Mouse (Mus musculus): ENCODE data around the gene Cacna1c. TPM values are rescaled to one million over a fixed set of nuclear protein-coding genes. Genes with fewer than 3 reads are reported as not detected.

Gene Cacna1c
- polyA plus RNA-seq, 1 experiment from 2014 or later: 9.3 TPM

GRCm38 (mm10) chr6:118674781-118675180, 521.4 kb downstream of the Cacna1c start:
- H3K36me3 ChIP-seq: peaks cover 32% of the 10 kb centered on the region; the same call in 1 of the 2 replicates
- no peak overlapping the region for H3K27ac ChIP-seq
- 86% methylated on average over 4 of the region's 4 CpGs for WGBS
- no peaks in the 10 kb centered on the region for H3K27me3 ChIP-seq
- H3K9ac ChIP-seq: no peak overlapping the region
- H3K4me2 ChIP-seq: no peak overlapping the region
- H3K9me3 ChIP-seq: no peaks in the 10 kb centered on the region
- H3K4me3 ChIP-seq: no peak overlapping the region
- H3K4me1 ChIP-seq: no peaks in the 10 kb centered on the region
- no peak for ATAC-seq (ENCODE audit: insufficient number of reproducible peaks, insufficient read depth, low FRiP score, low TSS enrichment, low read depth)

GRCm38 (mm10) chr6:118673974-118674695, 522.1 kb downstream of the Cacna1c start:
- H3K27me3 ChIP-seq: no peaks in the 10 kb centered on the region
- no peak overlapping the region for H3K4me3 ChIP-seq
- 79% methylated on average over 12 of the region's 12 CpGs for WGBS
- no peaks in the 10 kb centered on the region for H3K4me1 ChIP-seq
- ATAC-seq (ENCODE audit: insufficient number of reproducible peaks, insufficient read depth, low FRiP score, low TSS enrichment, low read depth): no peak
- H3K9ac ChIP-seq: no peak overlapping the region
- H3K36me3 ChIP-seq: peaks cover 32% of the 10 kb centered on the region; the same call in 1 of the 2 replicates
- H3K9me3 ChIP-seq: no peaks in the 10 kb centered on the region
- no peak overlapping the region for H3K27ac ChIP-seq
- no peak overlapping the region for H3K4me2 ChIP-seq

- no peaks in the 10 kb centered on the region for H3K4me1 ChIP-seq
- no peaks in the 10 kb centered on the region for H3K9me3 ChIP-seq
- H3K4me2 ChIP-seq: no peak overlapping the region
- no peak for ATAC-seq (ENCODE audit: insufficient number of reproducible peaks, insufficient read depth, low FRiP score, low TSS enrichment, low read depth)
- H3K36me3 ChIP-seq: peaks cover 50% of the 10 kb centered on the region
- H3K9ac ChIP-seq: no peak overlapping the region
- H3K27me3 ChIP-seq: no peaks in the 10 kb centered on the region
- no peak overlapping the region for H3K4me3 ChIP-seq
- H3K27ac ChIP-seq: no peak overlapping the region
- WGBS: 87% methylated on average over 4 of the region's 4 CpGs
Observed at GRCm38 (mm10) chr6:118653331-118653730, 542.9 kb downstream of the Cacna1c start.

DNA sequence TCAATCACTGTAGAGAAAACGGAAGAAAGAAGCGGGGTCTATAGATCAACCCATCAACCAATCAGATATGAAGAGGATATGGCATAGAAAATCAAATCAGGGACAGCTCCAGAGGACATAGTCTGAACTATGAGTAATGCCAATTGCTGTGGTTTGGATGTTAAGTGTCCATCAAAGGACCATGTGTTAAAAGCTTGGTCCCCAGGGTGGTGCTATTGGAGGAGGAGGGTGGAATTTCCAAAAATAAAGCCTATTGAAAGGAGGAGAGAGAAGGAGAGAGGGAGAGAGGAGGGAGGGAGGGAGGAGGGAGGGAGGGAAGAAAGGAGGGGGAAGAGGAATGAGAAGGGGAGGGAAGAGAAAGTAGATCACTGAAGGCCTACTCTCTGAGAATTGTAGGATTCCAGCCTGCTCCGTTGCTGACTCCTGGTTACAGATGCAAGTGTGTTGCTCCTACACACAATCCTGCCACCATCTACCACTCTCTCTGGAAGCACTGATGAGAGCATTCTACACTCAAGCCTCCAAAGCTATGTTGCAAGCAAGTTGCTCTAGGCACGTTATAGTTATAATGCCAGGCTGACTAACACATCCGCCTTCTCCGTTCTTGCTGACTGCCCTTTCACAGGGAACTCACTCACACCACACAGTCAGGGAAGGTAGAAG, 547.0 kb downstream of the Cacna1c start:
- H3K4me2 ChIP-seq: no peak overlapping the region
- H3K4me3 ChIP-seq: no peak overlapping the region
- H3K27ac ChIP-seq: no peak overlapping the region
- no peaks in the 10 kb centered on the region for H3K9me3 ChIP-seq
- no peak overlapping the region for H3K9ac ChIP-seq
- peaks cover 30% of the 10 kb centered on the region for H3K36me3 ChIP-seq
- WGBS: 82% methylated on average over 6 of the region's 6 CpGs
- ATAC-seq (ENCODE audit: insufficient number of reproducible peaks, insufficient read depth, low FRiP score, low TSS enrichment, low read depth): no peak
- 0 out of 2 replicates have a peak, but pooled peaks cover 3% of the 10 kb centered on the region for H3K4me1 ChIP-seq
- no peaks in the 10 kb centered on the region for H3K27me3 ChIP-seq

GRCm38 (mm10) chr6:118646265-118647061, 549.8 kb downstream of the Cacna1c start:
- no peak overlapping the region for H3K9ac ChIP-seq
- H3K4me2 ChIP-seq: no peak overlapping the region
- H3K4me3 ChIP-seq: no peak overlapping the region
- H3K36me3 ChIP-seq: peaks cover 15% of the 10 kb centered on the region
- 58% methylated on average over 14 of the region's 14 CpGs for WGBS
- H3K27ac ChIP-seq: no peak overlapping the region
- no peaks in the 10 kb centered on the region for H3K27me3 ChIP-seq
- H3K9me3 ChIP-seq: no peaks in the 10 kb centered on the region
- 0 out of 2 replicates have a peak, but pooled peaks cover 3% of the 10 kb centered on the region for H3K4me1 ChIP-seq
- no peak for ATAC-seq (ENCODE audit: insufficient number of reproducible peaks, insufficient read depth, low FRiP score, low TSS enrichment, low read depth)

DNA sequence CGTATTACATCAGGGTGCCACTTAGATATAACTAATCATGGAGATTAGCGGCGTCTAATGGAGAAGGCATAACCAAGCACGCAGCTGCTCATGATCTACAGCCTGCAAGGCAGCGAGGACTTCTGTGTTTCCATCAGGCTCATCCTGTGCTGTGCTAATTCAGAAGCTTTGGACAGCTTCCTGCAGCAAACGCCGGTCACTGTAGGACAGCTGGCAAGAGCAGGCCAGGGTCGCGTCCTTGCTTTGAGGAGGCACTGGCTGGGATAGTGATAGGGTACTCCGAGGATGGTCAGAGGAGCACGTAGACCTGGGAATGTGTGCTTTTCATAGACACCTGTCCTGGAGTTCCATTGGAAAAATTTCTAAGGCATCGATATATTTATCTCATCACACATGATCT, 551.4 kb downstream of the Cacna1c start:
- Histone ChIP-seq H3K9me3 (no peaks in the 10 kb centered on the region), H3K4me3 (no peak overlapping the region), H3K27me3 (no peaks in the 10 kb centered on the region), H3K4me1 (0 out of 2 replicates have a peak, but pooled peaks cover 3% of the 10 kb centered on the region), H3K36me3 (no peaks in the 10 kb centered on the region), H3K27ac (no peak overlapping the region), H3K4me2 (no peak overlapping the region), H3K9ac (no peak overlapping the region)
- ATAC-seq (ENCODE audit: insufficient number of reproducible peaks, insufficient read depth, low FRiP score, low TSS enrichment, low read depth): no peak
- WGBS: 88% methylated on average over 12 of the region's 12 CpGs

DNA sequence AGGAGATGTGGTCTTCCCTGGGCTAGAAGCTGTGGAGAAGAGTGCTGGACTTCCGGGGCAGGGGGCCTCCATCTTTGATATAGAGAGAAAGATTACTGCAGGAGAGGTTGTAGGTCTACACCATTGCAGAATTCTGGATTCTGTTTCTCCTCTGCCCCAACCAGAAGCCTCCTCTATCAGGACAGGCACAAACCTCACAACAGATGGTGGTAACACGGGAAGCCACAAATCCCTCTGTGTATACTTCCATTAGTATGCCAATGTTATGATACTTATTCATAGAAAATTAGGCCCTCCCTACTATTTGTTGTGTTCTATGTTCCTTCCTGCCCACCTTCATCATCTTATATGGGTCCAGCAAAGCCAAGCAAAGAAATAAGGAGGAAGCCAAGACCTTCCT, 552.7 kb downstream of the Cacna1c start:
- H3K9ac ChIP-seq: no peak overlapping the region
- no peak overlapping the region for H3K27ac ChIP-seq
- H3K36me3 ChIP-seq: peaks cover 2% of the 10 kb centered on the region
- 87% methylated on average over 2 of the region's 2 CpGs for WGBS
- H3K9me3 ChIP-seq: no peaks in the 10 kb centered on the region
- no peak overlapping the region for H3K4me2 ChIP-seq
- no peak for ATAC-seq (ENCODE audit: insufficient number of reproducible peaks, insufficient read depth, low FRiP score, low TSS enrichment, low read depth)
- 0 out of 2 replicates have a peak, but pooled peaks cover 3% of the 10 kb centered on the region for H3K4me1 ChIP-seq
- no peaks in the 10 kb centered on the region for H3K27me3 ChIP-seq
- H3K4me3 ChIP-seq: no peak overlapping the region

- ATAC-seq (ENCODE audit: insufficient number of reproducible peaks, insufficient read depth, low FRiP score, low TSS enrichment, low read depth): no peak
- 76% methylated on average over 6 of the region's 6 CpGs for WGBS
Observed at GRCm38 (mm10) chr6:118641671-118642325, 554.4 kb downstream of the Cacna1c start.

DNA sequence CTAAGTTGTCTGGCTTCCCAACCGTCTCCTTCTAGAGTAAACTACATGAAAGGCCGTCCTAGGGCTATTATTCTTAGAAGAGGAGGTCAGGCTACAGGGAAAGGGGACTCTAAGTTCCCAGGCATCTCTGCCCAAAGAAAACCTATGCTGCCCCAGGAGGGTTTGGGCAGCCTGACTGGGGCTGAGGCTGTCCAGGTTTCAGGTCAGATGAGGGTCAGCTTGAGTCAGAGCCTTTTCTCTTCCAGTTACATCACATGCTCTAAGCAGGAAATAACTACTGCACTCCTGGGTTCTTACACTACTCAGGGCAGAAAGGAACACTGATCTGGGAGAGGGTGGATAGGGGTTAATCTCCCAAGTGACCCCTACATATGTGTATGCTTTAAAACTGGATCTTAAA, 556.4 kb downstream of the Cacna1c start:
- Histone ChIP-seq H3K27ac (no peak overlapping the region), H3K9me3 (0 out of 2 replicates have a peak, but pooled peaks cover 10% of the 10 kb centered on the region), H3K27me3 (no peaks in the 10 kb centered on the region), H3K9ac (no peak overlapping the region), H3K4me1 (no peaks in the 10 kb centered on the region), H3K4me2 (no peak overlapping the region), H3K36me3 (peaks cover 25% of the 10 kb centered on the region), H3K4me3 (no peak overlapping the region)
- no peak for ATAC-seq (ENCODE audit: insufficient number of reproducible peaks, insufficient read depth, low FRiP score, low TSS enrichment, low read depth)
- 34% methylated on average over 2 of the region's 2 CpGs for WGBS

More at GRCm38 (mm10) chr6:118641671-118642325, 554.4 kb downstream of the Cacna1c start:
- no peak overlapping the region for H3K27ac ChIP-seq
- H3K36me3 ChIP-seq: peaks cover 18% of the 10 kb centered on the region
- H3K4me3 ChIP-seq: no peak overlapping the region
- 0 out of 2 replicates have a peak, but pooled peaks cover 3% of the 10 kb centered on the region for H3K4me1 ChIP-seq
- no peak overlapping the region for H3K4me2 ChIP-seq
- no peak overlapping the region for H3K9ac ChIP-seq
- 0 out of 2 replicates have a peak, but pooled peaks cover 5% of the 10 kb centered on the region for H3K9me3 ChIP-seq
- H3K27me3 ChIP-seq: no peaks in the 10 kb centered on the region

GRCm38 (mm10) chr6:118638911-118639310, 557.3 kb downstream of the Cacna1c start:
- ATAC-seq (ENCODE audit: insufficient number of reproducible peaks, insufficient read depth, low FRiP score, low TSS enrichment, low read depth): 0 out of 2 replicates have a peak, but pooled peaks have one; percentile 52
- no peaks in the 10 kb centered on the region for H3K27me3 ChIP-seq
- peaks cover 26% of the 10 kb centered on the region for H3K36me3 ChIP-seq
- WGBS: 87% methylated on average over 2 of the region's 2 CpGs
- 0 out of 2 replicates have a peak, but pooled peaks cover 10% of the 10 kb centered on the region for H3K9me3 ChIP-seq
- H3K4me1 ChIP-seq: no peaks in the 10 kb centered on the region
- H3K4me2 ChIP-seq: no peak overlapping the region
- H3K27ac ChIP-seq: no peak overlapping the region
- H3K9ac ChIP-seq: no peak overlapping the region
- no peak overlapping the region for H3K4me3 ChIP-seq

GRCm38 (mm10) chr6:118632491-118632890, 563.7 kb downstream of the Cacna1c start:
- Histone ChIP-seq H3K36me3 (peaks cover 20% of the 10 kb centered on the region), H3K9me3 (0 out of 2 replicates have a peak, but pooled peaks cover 10% of the 10 kb centered on the region), H3K4me2 (no peak overlapping the region), H3K27me3 (no peaks in the 10 kb centered on the region), H3K4me3 (no peak overlapping the region), H3K9ac (no peak overlapping the region), H3K27ac (no peak overlapping the region), H3K4me1 (no peaks in the 10 kb centered on the region)
- ATAC-seq (ENCODE audit: insufficient number of reproducible peaks, insufficient read depth, low FRiP score, low TSS enrichment, low read depth): no peak
- 93% methylated on average over 2 of the region's 2 CpGs for WGBS

Data from embryonic facial prominence, embryonic 13.5 days (tissue).